ENCODE assay signal across 11 mouse cellular contexts in the genomic region with DNA sequence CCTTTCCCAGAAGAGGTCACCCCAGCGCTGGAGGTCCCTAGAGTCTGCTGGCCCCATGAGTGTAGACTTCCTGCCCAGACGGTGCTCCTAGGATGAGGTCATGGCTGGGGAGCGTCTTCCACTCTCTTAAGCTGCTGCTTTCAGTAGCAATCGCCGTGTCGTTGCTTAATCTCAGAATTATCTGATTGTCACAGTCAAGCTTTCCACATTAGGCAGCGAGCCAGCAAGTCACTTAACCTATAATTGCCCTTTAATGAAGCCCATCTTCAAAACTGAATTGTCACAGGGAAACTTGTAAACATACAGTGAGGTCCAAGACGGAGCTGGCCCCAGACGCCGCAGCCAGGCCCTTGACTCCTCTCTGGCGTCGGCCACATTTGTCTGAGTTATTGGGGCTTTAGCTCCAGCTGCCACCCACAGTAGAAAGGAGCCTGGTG.
DNase-seq lines count a peak whose midpoint lies in the region; ATAC-seq and TF ChIP-seq lines count a peak whose summit lies in the region.
"Had no signal": no experiment of that assay in that cellular context is flagged by ENCODE, and none has a peak within 500 bp of the region (broad histone marks: within the 10 kb centered on the region; RNA-seq: fewer than 3 reads in every experiment).

No protein-coding gene starts in this region.

- no peaks in the 10 kb centered on the region for H3K27me3 ChIP-seq in stomach, embryonic 16.5 days (ENCODE audit: control insufficient read depth, insufficient read depth, low read length)
- H3K27me3 ChIP-seq: liver, embryonic 15.5 days had no signal

- no peaks in the 10 kb centered on the region for H3K9me3 ChIP-seq in stomach, embryonic 16.5 days (replicated peaks; ENCODE audit: control insufficient read depth, low read length)
- H3K9me3 ChIP-seq: embryonic facial prominence, embryonic 13.5 days; liver, embryonic 15.5 days had no signal

- DNase-seq in lung, adult 18-20 months = peak; percentile 23 to 34
- no peak for DNase-seq in lung, adult 2 months
- DNase-seq in kidney, adult 8-10 months = peak; percentile 18 to 34
- peak; percentile 67 to 76 for DNase-seq in kidney, postnatal 4 days
- DNase-seq in frontal cortex, adult 2 months (ENCODE audit: extremely low spot score in 1 of 2, low spot score in 1 of 2) = no peak
- no peak for DNase-seq in thymus, postnatal 10 days (ENCODE audit: low spot score in 2 of 2)
- DNase-seq: cerebellum, postnatal 14 days had no signal

- no peak overlapping the region for H3K4me2 ChIP-seq in stomach, embryonic 16.5 days (ENCODE audit: low read depth, low read length)
- H3K4me2 ChIP-seq: embryonic facial prominence, embryonic 13.5 days; liver, embryonic 15.5 days had no signal

- no peak for TF ChIP-seq POLR2A in lung, adult 2 months (IDR thresholded peaks at IDR 0.05; ENCODE audit: borderline replicate concordance, extremely low read depth, low read depth, low read length)

- no peak overlapping the region for H3K4me3 ChIP-seq in lung, adult 2 months (replicated peaks; ENCODE audit: extremely low read depth, low read depth, low read length)
- no peak overlapping the region for H3K4me3 ChIP-seq in stomach, embryonic 16.5 days (replicated peaks; ENCODE audit: low read length)
- H3K4me3 ChIP-seq: embryonic facial prominence, embryonic 13.5 days; liver, embryonic 15.5 days had no signal

- no peak for TF ChIP-seq CTCF in lung, adult 2 months (IDR thresholded peaks at IDR 0.05; ENCODE audit: insufficient read depth, low read length)

- H3K9ac ChIP-seq in stomach, embryonic 16.5 days (ENCODE audit: low read length) = no peak overlapping the region
- H3K9ac ChIP-seq: embryonic facial prominence, embryonic 13.5 days; liver, embryonic 15.5 days had no signal

- peak overlapping the region; percentile 54 for H3K27ac ChIP-seq in stomach, embryonic 16.5 days (ENCODE audit: low read length)
- H3K27ac ChIP-seq: embryonic facial prominence, embryonic 13.5 days; liver, embryonic 15.5 days had no signal

- no peaks in the 10 kb centered on the region for H3K36me3 ChIP-seq in stomach, embryonic 16.5 days (ENCODE audit: control insufficient read depth, insufficient read depth, low read length)
- H3K36me3 ChIP-seq: embryonic facial prominence, embryonic 13.5 days; liver, embryonic 15.5 days had no signal

- no peaks in the 10 kb centered on the region for H3K4me1 ChIP-seq in lung, adult 2 months (ENCODE audit: control insufficient read depth, insufficient read depth, low read length)
- peaks cover 15% of the 10 kb centered on the region; the same call in 1 of the 2 replicates for H3K4me1 ChIP-seq in stomach, embryonic 16.5 days (ENCODE audit: control insufficient read depth, insufficient read depth, low read length)
- H3K4me1 ChIP-seq: liver, embryonic 15.5 days had no signal

- WGBS in lung, adult 2 months = 25% methylated on average over 12 of the region's 12 CpGs
- 23% methylated on average over 12 of the region's 12 CpGs for whole genome bisulfite sequencing in stomach, embryonic 16.5 days

- ATAC-seq in stomach, embryonic 16.5 days (ENCODE audit: insufficient read depth, low FRiP score) = peak; percentile 91
- ATAC-seq: midbrain, embryonic 16.5 days had no signal

Comparison
In these comparisons a context has a peak if more than half of its experiments do, and no peak if none do; other contexts are left out.
1. DNase-seq: peak in lung, adult 18-20 months (2 of 2), kidney, adult 8-10 months (2 of 2) and kidney, postnatal 4 days (2 of 2); none in lung, adult 2 months (single experiment), frontal cortex, adult 2 months (0 of 2) and thymus, postnatal 10 days (0 of 2).